Mouse (Mus musculus): ENCODE results near the gene Lrrc2.

GRCm38 (mm10) chr9:110950109-110950508 is 1.2 kb upstream of the Lrrc2 start:
- TF ChIP-seq CTCF (IDR thresholded peaks at IDR 0.05; ENCODE audit: extremely low read depth, insufficient read length, insufficient replicate concordance, low read depth, low read length) (no peak), POLR2A (IDR thresholded peaks at IDR 0.05; ENCODE audit: low read depth, low read length) (no peak)
